Mouse (Mus musculus) layer of hippocampus, adult 9-11 months (tissue): ENCODE measurements around the gene Mms22l.
A peak's percentile ranks its signal among the peaks of the same experiment; 100 is the strongest.
"Not testable (repeated sequence)": the region's sequence is repeated elsewhere in the genome, so short reads cannot be mapped to it uniquely, and the experiment has no call there.

ENCODE experiments used
- DNase-seq: peaks from one replicate; pipeline ENCODE4 v3.0.0; 2022

Mms22l gene

GRCm38 (mm10) chr4:24621422-24622187 is 125.4 kb downstream of the Mms22l start:
- peak; percentile 60 for DNase-seq

DNA sequence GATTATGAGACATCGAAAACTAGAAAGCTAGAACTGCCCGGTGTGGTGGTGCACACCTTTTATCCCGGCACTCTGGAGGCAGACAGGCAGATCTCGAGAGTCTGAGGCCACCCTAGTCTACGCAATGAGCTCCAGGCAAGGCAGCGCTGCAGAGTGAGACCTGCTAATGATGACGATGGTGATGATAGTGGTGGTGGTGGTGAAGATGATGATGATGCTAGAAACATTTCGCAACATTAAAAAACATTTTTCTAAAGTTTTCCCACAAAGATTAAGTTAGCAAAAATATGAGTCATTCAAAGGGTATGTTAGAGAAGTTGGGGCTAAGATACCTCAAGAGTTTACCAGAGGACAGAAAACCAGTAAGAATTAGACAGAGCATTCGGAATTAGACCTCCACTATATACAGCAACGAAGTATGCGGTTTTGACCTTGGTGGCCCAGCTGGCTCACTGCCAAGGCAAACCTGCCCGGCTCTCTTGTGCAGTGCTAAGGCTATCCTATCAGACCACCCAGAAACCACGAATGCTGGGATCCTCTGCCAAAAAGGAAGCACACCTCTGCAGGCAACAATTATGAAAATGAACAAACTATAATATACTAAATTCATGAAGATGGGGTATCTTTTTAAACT is 129.8 kb downstream of the Mms22l start:
- no peak for DNase-seq

- DNase-seq: no peak
Measured at GRCm38 (mm10) chr4:24626686-24627085, 130.4 kb downstream of the Mms22l start.

DNA sequence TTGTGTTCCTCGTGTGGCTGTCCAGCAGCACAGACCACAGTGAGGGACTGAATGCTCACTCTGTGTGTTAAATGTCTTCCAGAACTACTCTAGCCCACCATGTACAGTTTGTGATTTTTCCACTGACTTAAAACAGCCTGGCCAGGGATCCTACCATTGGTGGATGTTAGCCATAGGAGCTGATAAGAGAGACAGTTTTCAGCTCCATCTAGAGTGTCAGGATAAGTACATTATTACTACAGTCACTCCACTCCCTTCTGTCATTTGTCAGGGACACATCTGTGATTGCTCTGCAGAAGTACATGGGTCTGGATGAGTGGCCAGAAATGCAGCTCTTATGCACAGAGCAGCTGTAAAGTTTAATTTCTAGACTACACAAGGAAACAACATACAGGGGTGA is 131.6 kb downstream of the Mms22l start:
- no peak for DNase-seq

- DNase-seq: no peak
Measured at GRCm38 (mm10) chr4:24630430-24630829, 134.2 kb downstream of the Mms22l start.

DNA sequence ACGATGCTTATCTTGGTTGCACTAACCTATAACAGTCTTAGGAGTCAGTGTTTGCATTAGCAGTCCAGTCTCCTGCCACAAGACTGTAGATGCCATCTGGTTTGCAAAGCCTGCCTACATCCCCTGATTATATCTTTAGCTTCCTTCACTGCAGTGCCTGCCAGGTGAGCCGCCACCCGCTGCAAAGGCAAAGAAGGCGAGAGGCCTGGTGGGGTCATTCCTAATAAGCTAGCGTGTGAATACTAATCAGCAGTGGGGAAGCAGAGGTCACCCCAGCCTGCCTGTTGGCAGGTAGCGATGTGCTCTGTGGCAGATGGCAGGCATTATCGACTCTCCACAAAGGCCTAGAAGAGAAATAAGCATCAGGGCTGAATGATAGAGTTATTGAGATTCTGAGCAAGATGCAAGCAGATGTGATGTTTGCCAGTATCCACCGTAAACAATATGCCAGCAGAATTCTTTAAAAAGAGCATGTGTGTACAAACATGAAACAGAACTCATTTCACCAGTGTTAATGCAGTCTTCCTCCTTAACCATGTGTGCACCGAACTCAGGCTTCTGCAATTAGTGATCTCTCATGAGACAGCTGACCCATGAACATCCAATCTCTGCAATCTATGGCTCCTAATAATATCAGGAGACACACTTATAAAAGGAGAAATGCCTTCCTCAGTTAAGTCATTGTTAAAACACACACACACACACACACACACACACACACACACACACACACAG is 135.1 kb downstream of the Mms22l start:
- DNase-seq: no peak

DNA sequence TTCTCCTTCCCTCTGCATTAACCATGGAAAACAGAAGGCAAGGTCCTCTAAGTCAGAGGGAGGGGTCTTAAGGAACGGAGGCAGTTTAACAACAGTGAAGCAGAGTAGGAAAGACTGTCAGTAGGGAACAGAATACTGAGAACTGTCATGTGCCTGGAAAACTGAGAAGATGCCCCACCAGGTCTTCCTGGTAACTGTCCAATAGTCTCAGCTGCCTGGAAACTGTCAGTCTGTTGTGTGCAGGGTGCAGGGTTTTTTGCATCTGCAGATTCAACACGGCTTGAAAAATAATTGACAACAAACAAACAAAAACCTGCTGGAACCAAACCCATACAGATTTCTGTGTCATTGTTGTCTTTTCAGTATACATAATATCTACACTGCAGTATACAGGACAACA is 146.1 kb downstream of the Mms22l start:
- no peak for DNase-seq

- DNase-seq: not testable (repeated sequence)
Measured at GRCm38 (mm10) chr4:24644735-24645134, 148.5 kb downstream of the Mms22l start.
